Mouse (Mus musculus) right cerebral cortex, postnatal 14 days (tissue): Measurements from ENCODE around the gene Ezr.

ENCODE experiments used
- DNase-seq: peaks from one replicate; pipeline ENCODE4 v3.0.0; 2022

Gene Ezr

DNA sequence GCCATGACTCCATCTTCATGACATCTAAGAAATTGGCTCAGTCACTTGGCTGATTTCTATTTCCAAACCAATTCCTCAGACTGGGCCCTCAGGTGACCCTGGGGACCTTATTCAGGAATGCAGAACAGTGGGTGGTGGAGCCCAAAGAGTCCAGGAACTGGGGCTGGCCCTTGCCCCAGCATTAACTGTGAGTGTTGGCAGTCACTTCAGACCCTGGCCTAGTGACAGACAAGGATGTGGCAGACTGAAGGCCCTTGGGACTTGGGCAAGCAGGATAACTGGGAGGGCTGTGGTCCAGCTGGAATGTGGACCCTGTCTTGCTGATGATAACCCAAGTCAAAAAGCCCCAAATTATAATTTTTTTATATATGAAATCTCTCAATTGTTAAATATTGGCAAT is 6.5 kb upstream of the Ezr start:
- no peak for DNase-seq

DNA sequence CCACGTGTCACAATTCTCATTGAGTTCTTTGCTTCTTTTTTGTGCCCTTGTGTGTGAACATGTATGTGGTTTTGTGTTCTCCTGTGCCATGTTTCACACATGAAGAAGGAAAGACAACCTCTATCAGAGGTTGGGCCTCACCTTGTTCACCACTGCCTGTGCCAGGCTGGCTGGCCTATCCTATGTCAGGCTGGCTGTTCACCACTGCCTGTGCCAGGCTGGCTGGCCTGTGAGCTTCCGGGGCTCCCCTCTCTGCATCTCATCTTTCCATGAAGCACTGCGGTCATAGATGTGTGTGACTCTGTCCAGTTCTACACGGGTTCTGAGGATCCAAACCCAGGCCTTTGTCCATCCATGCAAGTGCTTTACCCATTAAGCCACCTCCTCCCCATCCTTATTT is 4.7 kb upstream of the Ezr start:
- no peak for DNase-seq

DNA sequence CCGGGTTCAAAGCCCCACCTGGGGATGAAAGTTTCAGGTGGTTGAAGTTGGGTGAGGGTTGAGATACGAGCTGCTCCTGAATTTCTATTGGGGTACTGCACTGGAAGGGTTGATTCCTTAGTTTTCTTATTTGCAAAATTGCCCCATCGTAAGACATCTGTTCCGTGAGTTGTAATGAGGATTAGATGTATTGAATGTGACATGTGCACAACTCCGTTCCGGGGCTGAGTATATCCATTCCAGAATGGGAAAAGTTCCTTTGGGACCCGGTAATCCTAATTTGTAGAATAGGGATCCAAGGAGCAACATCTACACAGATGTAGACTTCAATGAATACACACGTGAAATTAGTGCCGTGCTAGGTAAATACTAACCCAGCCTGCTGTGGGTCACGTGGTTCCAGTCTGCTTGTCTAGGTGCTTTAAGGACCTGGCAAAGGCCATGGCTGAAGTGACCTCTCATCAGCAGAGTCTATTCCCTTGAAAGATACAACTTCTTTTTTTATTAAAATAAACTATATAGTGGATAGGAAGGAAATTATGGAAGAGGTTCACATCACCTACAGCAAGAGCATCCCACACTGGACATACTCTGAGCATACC is 1.3 kb upstream of the Ezr start:
- no peak for DNase-seq

DNA sequence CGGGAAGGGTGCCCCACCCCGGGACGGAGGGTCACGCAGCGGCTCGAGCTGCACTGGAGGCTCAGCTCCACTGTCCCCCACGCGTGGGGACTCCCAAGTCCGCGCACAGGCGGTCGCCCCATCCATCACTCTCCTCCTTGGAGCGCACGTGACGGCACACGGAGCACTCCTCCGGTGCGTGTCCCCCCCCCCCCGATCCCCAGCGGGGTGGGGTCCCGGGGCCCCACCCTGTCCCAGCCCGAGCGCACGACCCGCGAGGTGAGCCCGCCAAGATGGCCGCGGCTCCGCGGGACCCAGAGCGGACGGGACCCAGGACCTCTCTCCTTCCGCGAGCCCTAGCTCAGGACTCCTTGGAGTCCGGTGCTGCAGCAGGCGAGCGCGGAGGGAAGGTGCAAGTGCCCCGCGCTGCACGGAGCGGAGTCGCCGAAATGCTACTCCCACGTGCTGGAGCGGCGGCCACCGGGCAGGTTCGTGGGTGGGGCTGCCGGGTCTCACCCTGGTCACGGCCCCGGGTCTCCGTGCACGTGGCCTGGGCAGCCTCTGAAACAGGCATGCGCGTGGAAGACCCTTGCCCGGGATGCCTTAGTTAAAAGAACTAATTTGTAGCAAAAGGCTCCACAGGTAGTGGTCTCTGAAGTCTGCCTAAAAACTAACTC is 550 bp upstream of the Ezr start:
- DNase-seq, result peak; percentile 19

DNA sequence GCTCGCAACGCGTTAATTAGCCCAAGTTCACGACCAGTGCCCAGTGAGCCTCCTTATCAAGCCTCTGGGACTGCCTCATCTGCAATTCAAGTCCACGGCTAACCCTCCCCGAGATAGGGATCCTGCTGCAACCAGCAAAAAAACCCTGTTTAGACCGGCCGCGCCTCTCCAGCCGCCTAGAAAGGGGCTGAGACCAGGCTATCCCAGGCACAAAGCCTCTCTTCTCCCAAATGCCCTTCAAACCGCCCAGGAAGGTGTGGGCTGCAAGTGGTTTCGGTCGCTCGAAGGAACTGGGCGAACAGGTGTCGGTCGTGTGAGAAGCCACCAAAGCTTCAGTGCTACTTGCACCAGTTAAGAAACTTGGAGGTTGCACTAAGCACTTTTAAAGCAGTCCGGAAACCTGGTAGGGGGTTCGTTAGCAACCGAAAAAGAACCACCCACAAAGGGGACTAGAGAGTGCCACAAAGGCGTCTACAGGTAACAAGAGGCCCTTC is 504 bp downstream of the Ezr start:
- DNase-seq, result no peak

DNA sequence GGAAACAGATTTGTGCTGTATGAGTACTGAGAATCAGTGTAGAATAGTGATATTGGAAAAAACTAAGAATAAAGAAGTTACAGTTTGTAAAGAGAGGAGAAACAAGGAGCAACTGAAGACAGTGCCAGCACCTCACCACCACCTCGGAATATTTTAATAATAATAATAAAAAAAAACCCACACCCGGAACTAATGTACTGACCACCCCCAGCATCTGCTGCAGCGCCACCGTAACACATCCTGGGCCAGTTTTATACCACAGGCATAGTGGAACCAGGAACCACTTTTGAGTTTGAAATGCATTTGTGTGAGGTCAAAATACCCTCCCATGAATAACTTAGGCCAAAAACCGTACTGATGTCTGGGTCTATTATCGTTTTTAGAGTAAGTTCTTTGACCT is 1.3 kb downstream of the Ezr start:
- DNase-seq, result no peak

DNA sequence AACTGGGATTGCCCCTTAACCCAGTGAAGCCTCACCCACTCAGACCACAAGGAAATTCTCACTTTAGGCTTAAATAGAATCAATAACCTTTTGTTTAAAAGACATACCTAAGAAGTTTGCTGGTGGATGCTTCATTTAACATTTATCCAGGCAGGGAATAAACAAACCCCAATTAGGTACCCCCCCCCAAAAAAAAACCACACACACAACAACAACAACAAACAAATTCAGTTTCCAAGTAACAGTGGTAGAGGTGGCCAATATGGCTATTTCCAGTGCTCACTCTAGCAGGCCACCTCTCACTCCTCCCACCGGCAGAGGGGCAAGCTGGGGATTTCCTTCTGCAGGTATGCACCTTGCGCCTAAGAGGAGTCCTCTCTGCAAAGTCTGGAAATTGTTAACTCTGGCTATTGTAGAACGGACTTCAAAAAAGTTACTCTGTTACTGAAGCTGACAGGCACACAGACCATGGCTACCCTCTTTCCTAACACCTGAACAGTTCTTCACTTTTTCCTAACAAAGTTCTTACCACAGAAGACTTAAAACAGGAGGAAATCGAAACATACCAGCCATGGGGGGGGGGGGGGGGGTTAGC is 2.0 kb downstream of the Ezr start:
- DNase-seq, result no peak

DNA sequence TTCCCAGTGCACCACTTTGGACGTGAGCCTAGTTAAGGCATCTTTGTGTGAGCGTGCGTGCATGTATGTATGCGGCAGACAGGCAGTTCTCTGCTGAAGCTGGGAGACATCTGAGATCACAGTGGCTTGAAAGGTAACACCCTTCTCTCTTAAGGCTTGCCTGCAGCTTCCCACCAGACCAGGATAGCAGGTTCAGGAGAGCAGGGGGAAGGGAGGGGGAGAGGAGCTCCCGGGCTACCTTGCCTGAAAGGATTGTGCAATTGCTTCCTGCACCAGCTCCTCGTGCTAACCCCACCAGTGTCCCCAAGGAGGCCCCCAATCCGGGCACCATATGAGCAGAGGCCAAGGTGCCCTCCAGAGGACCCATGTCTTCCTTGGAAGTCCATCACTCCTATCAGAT is 3.0 kb downstream of the Ezr start:
- DNase-seq, result no peak

DNA sequence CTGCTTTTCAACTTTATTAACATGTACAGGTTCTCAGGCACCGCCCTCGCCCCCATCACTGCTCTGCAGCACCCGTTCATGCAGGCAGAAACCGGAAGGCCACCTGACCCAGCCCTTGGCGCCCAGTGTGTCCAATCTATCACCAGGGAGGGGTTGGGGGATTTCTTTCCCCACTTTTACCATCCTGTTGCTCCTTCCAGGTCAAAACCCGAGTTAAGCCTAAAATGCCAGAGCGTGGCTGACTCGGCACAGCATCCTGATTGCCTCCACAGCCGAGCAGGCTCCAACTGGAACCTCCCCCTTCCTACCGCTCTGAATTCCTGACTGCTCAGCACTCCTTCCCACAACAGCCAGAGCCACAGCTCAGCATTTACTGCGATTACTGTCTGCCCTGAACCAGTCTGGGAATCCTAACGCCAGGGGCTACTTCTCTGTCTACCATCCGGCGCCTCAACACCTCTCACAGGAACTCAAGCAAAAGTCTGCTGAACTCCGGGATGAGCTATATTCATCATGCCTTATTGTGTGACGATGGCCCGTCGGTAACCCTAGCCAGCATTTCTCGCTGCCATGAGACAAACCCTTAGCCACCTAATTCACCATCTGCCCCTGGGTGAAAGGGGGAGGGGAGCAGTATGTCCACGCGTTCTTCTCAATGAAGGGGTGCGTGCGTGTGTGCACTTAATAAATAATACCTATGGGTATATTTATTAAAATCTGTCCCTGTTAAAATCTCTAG is 3.6 kb downstream of the Ezr start:
- DNase-seq, result no peak

DNA sequence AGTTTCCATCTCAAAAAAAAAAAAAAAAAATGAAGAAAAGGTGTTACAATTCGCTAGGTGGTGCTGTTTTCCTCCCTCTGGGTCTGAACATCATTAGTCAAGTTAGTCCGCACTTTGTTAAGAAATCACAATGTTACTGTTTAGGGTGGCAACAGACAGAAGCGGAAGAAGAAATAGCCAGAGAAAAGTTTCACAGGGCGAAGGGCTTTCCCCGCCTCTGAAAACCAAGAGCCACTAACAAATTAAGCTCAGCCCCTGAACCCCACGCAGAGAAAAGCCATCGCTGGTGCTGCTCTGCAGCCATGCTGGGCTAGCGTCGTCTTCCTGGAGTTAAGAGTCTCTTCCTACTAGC is 4.3 kb downstream of the Ezr start:
- no peak for DNase-seq

DNA sequence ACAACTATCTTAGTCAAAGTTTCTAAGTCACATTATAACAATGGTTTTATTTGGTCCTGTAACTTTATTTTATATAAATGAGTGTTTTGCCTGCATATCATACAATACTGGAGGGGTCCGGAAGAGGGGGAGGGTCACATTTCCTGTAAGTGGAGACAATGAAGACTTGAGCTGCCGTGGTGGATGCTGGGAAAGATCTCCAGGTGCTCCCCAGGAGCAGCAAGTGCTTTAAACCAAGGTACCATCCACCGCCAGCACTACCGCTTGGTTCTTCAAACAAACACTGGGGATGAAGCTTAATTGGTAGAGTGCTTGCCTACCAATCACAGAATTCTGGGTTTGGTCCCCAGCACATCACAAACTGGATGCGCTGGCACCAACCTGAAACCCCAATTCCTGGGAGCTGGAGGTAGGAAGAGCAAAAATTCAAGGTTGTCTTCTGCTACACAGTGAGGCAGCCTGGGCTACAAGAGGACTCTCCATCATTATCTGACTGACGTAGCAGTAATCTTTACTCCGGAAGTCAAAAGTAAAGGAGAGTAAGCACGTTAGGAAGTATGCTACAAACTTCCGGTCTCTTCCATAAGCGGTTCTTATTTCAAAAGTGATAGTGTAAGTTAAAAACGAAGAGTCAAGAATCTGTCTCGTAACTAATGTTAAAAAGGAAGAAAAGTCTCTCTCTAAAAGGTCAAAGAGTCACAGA is 4.8 kb downstream of the Ezr start:
- DNase-seq, result no peak

DNA sequence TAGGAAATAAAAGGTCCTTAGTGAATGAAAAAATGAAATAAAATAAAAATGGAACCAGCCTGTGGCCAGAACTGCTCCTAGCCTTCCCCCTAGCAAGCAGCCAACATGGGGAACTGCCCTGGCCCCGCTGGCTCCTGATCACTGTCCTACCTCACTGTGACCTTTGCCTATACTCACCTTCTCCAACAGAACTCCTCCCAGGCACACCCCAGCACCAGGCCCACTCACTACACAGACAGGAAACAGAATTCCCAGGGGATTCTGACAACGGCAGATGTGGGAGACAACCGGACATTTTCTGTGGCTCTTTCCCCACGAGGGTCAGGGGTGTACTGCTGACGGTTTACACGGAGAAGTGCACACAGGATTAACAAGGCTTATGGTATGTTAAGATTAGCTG is 5.5 kb downstream of the Ezr start:
- no peak for DNase-seq

DNA sequence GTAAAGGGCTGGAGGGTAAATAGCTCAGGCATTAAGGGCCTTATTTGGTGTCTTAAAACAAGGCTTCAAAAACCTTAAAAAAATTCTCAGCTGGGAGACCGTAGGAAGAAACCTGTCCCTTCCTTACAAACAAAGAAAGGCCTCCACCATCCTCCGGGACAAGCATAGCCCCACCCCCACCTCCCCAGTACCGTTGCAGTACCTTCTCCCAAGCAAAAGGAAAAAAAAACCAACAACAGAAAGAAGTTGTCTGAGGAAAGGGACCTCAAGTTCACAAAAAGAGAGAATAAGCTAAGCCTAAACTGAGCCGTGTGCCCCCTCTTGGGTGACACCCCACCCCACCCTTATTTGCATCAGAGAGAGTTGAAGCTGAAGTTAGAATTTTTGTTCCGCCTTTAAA is 6.0 kb downstream of the Ezr start:
- no peak for DNase-seq

DNA sequence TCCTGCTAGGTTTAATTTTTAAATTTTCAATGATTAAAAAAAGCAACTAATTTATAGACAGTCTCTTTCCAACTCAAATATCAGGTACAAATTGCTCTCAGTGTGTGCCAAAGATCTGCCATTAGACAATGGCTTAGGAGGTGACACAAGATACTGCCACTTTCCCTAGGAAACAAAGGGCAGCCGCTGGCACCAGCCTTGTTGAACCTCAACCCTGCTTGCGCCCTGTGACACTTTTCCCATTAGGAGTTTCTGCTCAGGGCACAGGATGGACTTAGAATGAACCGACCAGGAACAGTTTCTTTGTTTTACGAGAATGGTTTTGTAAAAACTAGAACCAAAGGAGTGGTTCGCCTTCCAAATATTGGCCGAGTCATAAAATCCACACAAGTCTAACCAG is 6.5 kb downstream of the Ezr start:
- DNase-seq, result no peak

DNA sequence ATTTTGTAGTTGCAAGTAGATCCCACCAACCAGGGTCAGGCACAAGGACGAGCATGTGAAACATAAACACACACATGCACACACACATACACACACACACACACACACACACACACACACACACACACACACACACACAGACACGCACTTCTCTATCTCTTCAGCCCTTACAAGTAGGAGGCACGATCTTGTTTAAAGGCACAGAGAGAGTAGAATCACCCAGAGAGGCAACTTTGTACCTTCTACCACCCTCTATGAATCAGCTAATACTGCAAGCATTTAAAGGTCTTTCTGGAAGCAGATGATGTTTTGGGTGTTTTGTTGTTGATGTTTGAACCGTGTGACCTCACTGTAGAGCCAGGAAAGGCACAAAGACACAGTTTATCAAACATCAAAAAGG is 6.9 kb downstream of the Ezr start:
- DNase-seq, result no peak

DNA sequence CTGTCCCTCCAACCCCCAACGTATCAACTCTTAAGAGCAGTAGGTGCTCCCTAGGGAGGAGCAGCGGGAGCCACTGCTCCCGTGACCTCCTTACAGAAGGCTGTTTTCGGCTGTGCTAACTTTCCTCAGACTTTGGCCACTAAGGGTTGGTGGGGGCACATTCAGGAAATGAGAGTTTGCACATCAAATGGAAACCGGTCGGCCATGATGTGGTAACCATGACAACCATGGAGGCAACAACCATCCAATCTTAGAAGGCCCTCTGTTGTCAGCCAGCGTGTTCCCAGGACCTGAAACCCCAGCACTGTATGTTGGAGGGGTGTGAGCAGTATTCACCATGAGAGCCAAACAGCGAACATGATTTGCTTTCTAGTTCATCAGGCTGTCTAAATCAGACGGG is 7.4 kb downstream of the Ezr start:
- no peak for DNase-seq

DNA sequence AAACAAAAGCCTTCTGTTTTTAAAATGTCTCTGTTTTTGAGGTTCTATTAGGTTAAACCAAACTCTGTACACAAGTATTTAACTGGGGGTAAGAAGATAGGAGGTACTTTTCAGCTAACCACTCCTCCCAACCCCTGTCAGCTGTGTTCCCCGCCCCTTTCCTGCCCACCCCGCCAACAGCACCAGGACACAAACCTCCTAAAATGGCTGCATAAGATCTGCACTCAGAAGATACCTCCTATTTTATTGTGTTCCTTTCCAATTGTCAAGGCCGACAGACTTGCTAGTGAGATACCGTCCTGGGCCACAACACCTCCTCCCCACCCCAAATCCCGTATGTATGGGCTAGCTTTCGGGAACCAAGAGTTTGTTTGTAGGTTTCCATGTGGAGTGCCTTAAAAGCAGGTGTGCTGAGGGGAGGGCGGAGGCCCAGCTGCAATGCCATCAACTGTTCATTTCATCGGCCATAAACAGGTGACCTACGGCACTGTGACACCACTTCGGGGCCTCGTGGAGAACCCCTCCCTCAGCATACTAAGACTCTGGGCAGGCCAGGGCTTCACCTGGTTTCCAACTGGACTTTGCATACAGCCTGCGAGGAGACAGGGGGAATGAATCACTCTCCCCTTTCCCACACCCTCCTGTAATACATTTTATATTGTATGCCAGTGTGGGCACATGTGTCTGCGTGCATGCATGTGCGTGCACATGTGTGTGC is 9.2 kb downstream of the Ezr start:
- DNase-seq, result no peak

DNA sequence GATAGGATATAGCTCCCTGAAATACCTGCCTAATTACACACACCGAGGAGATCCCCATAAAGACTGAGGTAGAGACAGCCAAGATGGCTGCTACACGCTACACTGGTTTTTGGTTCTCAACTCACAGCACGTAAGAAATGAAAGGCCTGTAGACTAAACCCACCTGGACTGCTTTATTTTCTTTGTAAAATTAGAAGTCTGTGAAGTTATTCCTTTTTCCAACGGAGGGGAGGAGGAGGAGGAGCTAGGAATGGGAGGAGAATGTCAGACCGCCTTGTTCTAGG is 10.2 kb downstream of the Ezr start:
- DNase-seq, result no peak

DNA sequence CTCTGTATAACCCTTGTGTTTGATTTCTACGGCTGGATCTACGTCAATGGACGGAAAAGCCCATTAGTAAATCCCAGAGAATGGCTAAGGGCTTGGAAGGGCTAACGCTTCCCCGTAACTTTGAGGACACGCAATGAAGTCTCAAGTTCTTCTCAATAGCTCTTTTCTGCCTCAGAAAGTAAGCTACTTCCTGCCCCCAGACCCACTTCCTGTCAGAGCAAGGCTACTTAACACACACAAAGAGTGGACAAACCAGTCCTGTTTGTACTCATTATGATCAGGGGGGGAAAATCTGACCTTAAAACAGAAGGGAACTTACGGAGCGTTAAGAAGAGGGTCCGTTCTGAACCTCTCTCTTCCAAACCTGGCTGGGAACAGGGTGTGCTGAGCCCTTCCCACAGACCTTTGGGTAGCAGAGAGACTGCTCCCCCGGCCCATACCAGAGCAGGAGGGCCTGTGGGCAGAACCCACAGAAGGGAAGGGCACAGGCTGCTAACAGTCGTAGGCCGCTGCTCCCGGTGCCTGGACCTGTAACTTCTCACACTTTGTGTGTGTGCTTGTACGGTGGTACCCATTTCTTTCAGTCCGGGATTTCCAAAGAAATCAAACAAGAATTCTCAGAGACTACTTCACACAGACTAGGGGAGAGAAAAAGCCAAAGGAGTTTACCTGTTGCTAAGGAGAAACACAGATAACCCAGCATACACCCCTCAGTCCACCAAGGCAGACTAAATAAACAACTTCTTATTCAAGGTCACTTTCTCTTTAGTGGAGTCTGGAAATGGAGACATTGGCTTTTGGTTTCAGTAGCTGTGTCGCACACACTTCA is 10.7 kb downstream of the Ezr start:
- no peak for DNase-seq

DNA sequence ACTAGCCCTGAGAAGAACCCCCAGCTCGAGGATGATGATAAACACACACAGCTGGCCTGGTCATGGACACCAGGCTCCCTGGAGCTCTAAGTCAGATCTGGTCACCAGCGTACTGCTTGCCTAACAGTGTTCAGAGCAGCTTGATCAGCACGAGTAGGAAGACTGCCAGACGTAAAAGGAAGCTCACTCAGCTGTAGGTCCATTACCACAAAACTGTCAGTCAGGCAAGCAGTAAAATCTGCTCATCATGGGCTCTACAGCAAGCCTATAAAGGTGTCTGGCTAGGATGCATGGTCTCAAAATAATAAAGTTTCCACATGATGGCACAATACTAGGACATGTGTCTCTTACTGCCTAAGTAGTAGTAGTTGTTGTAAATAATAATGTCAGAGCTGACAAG is 13.0 kb downstream of the Ezr start:
- no peak for DNase-seq

DNA sequence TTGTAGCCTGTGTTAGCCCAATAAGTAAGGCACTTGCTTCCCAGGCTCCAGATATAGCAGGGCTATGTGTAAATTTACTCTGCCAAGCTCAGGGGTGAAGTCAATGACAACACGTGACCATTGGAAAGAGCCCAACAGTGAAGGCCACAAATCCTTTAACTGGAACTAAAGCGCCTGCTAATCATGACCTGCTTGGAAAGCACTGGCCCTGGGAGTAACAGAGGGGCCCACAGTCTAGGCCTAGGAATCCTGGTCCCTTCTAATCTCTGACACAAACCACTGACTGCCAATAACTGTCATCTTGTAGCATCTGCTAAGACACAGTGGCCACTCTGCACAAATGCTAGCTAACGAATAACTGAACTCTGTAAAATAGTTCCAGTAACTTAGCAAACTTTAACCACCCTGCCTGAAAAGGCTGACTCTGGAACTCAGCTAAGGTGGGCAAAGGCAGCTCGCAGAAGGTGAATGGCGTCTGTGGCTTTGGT is 14.2 kb downstream of the Ezr start:
- DNase-seq, result no peak

DNA sequence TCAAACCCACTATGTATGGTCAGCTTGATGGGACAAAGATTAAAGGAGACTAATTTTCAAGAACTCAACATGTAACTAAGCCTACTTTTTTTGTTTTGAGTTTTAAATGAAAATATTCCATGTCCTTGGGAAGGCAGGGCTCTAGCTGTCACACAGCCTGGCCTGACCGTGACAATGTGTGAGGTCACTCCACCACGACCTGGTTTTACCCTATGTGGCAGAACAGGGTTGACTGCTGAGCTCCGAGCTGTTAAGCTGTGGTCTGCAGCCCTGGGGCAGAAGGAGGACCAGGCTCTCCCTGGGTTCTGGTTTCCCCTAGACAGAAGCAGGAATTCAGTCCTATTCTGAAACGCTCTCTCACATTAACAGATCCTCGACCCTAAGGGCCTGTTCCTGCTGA is 14.8 kb downstream of the Ezr start:
- DNase-seq, result no peak
